Comparison of ENCODE assay signal across 10 mouse cellular contexts in genomic region chr11:115807971-115808370, GRCm38 (mm10). TPM values are rescaled to one million over a fixed set of nuclear protein-coding genes. Genes with fewer than 3 reads are reported as not detected.
DNase-seq lines count a peak whose midpoint lies in the region; ATAC-seq and TF ChIP-seq lines count a peak whose summit lies in the region.
"Had no signal": no experiment of that assay in that cellular context is flagged by ENCODE, and none has a peak within 500 bp of the region (broad histone marks: within the 10 kb centered on the region; RNA-seq: fewer than 3 reads in every experiment).

No protein-coding gene starts in this region.

- H3K27me3 ChIP-seq in liver, embryonic 12.5 days (replicated peaks): no peaks in the 10 kb centered on the region
- no peaks in the 10 kb centered on the region for H3K27me3 ChIP-seq in liver, postnatal 0 days (ENCODE audit: insufficient read depth, low read length)
- no peaks in the 10 kb centered on the region for H3K27me3 ChIP-seq in forebrain, embryonic 10.5 days (ENCODE audit: poor library complexity, severe bottlenecking)
- H3K27me3 ChIP-seq in hindbrain, embryonic 13.5 days: no peaks in the 10 kb centered on the region
- no peaks in the 10 kb centered on the region for H3K27me3 ChIP-seq in neural tube, embryonic 14.5 days (ENCODE audit: control insufficient read depth, insufficient read depth, low read length)

- no peak for TF ChIP-seq EP300 in liver, postnatal 0 days (IDR thresholded peaks at IDR 0.05; ENCODE audit: low read depth)

- DNase-seq in liver, postnatal 0 days: no peak
- DNase-seq in forebrain, embryonic 10.5 days (ENCODE audit: extremely low spot score, low spot score): no peak
- no peak for DNase-seq in left cerebral cortex, postnatal 4 days
- DNase-seq in cerebellum, postnatal 14 days: no peak

- peak overlapping the region; percentile 13; the same call in 1 of the 2 replicates for H3K4me2 ChIP-seq in liver, embryonic 12.5 days
- no peak overlapping the region for H3K4me2 ChIP-seq in liver, postnatal 0 days (ENCODE audit: low read depth, low read length)
- H3K4me2 ChIP-seq in hindbrain, embryonic 13.5 days: peak overlapping the region; percentile 92
- H3K4me2 ChIP-seq in neural tube, embryonic 14.5 days (ENCODE audit: low read depth, low read length): 0 out of 2 replicates have a peak overlapping the region, but pooled peaks have one; percentile 5

- H3K4me1 ChIP-seq in liver, embryonic 12.5 days: peaks cover 98% of the 10 kb centered on the region
- peaks cover 36% of the 10 kb centered on the region for H3K4me1 ChIP-seq in liver, postnatal 0 days (ENCODE audit: insufficient read depth)
- peaks cover 63% of the 10 kb centered on the region for H3K4me1 ChIP-seq in forebrain, embryonic 10.5 days
- H3K4me1 ChIP-seq in hindbrain, embryonic 13.5 days (replicated peaks): peaks cover 67% of the 10 kb centered on the region
- H3K4me1 ChIP-seq in neural tube, embryonic 14.5 days (ENCODE audit: control insufficient read depth, insufficient read depth, low read length): peaks cover 30% of the 10 kb centered on the region

- H3K9ac ChIP-seq in liver, embryonic 12.5 days: no peak overlapping the region
- H3K9ac ChIP-seq in liver, postnatal 0 days (replicated peaks): no peak overlapping the region
- H3K9ac ChIP-seq in hindbrain, embryonic 13.5 days: peak overlapping the region; percentile 60; the same call in 1 of the 2 replicates
- no peak overlapping the region for H3K9ac ChIP-seq in neural tube, embryonic 14.5 days (replicated peaks; ENCODE audit: low read depth, low read length)

- ATAC-seq in liver, embryonic 12.5 days: no peak
- ATAC-seq in liver, postnatal 0 days: no peak
- 0 out of 2 replicates have a peak, but pooled peaks have one; percentile 9 for ATAC-seq in hindbrain, embryonic 13.5 days (ENCODE audit: low FRiP score)
- ATAC-seq in neural tube, embryonic 14.5 days (ENCODE audit: low read depth): no peak
- no peak for ATAC-seq in megakaryocyte, adult 5-6 weeks (ENCODE audit: poor library complexity, severe bottlenecking)

- intact Hi-C loops in left cerebral cortex, postnatal 4 days (cut with DNase I): no loop called here

- H3K27ac ChIP-seq in liver, embryonic 12.5 days: 0 out of 2 replicates have a peak overlapping the region, but pooled peaks have one; percentile 57
- no peak overlapping the region for H3K27ac ChIP-seq in liver, postnatal 0 days (ENCODE audit: low read depth)
- H3K27ac ChIP-seq in forebrain, embryonic 10.5 days: peak overlapping the region; percentile 78
- peak overlapping the region; percentile 83 for H3K27ac ChIP-seq in hindbrain, embryonic 13.5 days
- H3K27ac ChIP-seq in neural tube, embryonic 14.5 days (ENCODE audit: low read depth, low read length): peak overlapping the region; percentile 71

- H3K36me3 ChIP-seq in liver, embryonic 12.5 days: peaks cover 66% of the 10 kb centered on the region
- peaks cover 14% of the 10 kb centered on the region; the same call in 1 of the 2 replicates for H3K36me3 ChIP-seq in liver, postnatal 0 days (replicated peaks; ENCODE audit: insufficient read depth, low read length)
- peaks cover 88% of the 10 kb centered on the region for H3K36me3 ChIP-seq in forebrain, embryonic 10.5 days (replicated peaks)
- peaks cover 41% of the 10 kb centered on the region for H3K36me3 ChIP-seq in hindbrain, embryonic 13.5 days
- peaks cover 12% of the 10 kb centered on the region for H3K36me3 ChIP-seq in neural tube, embryonic 14.5 days (ENCODE audit: control insufficient read depth, insufficient read depth, low read length)
- H3K36me3 ChIP-seq: G1E had no signal

- no peaks in the 10 kb centered on the region for H3K9me3 ChIP-seq in liver, embryonic 12.5 days (replicated peaks)
- H3K9me3 ChIP-seq in liver, postnatal 0 days (ENCODE audit: low read length): no peaks in the 10 kb centered on the region
- no peaks in the 10 kb centered on the region for H3K9me3 ChIP-seq in forebrain, embryonic 10.5 days
- H3K9me3 ChIP-seq in hindbrain, embryonic 13.5 days: no peaks in the 10 kb centered on the region
- H3K9me3 ChIP-seq in neural tube, embryonic 14.5 days (ENCODE audit: control insufficient read depth, low read length): no peaks in the 10 kb centered on the region
- H3K9me3 ChIP-seq: G1E had no signal

- H3K4me3 ChIP-seq in liver, embryonic 12.5 days: no peak overlapping the region
- H3K4me3 ChIP-seq in liver, postnatal 0 days (ENCODE audit: low read depth, low read length): no peak overlapping the region
- H3K4me3 ChIP-seq in forebrain, embryonic 10.5 days: peak overlapping the region; percentile 18; the same call in 1 of the 2 replicates
- H3K4me3 ChIP-seq in hindbrain, embryonic 13.5 days: no peak overlapping the region
- H3K4me3 ChIP-seq in neural tube, embryonic 14.5 days (ENCODE audit: low read depth, low read length): no peak overlapping the region; the same call in 1 of the 2 replicates
- H3K4me3 ChIP-seq: myocyte had no signal

- WGBS in liver, embryonic 12.5 days (ENCODE audit: insufficient replicate concordance): 89% methylated on average over 11 of the region's 11 CpGs
- 79% methylated on average over 11 of the region's 11 CpGs for WGBS in liver, postnatal 0 days (ENCODE audit: insufficient replicate concordance)
- 63% methylated on average over 11 of the region's 11 CpGs for whole genome bisulfite sequencing in forebrain, embryonic 10.5 days
- WGBS in hindbrain, embryonic 13.5 days: 49% methylated on average over 11 of the region's 11 CpGs
- 49% methylated on average over 11 of the region's 11 CpGs for WGBS in neural tube, embryonic 14.5 days

- no peak for TF ChIP-seq CTCF in liver, postnatal 0 days (IDR thresholded peaks at IDR 0.05; ENCODE audit: low read depth)

RNA-seq across cellular contexts. Expression of gene Caskin2, which starts 5.5 kb away (rescaled TPM):
- 8.3 and 9.2 TPM in 2 replicates for polyA plus RNA-seq in liver, embryonic 12.5 days (2016; fragmentation: Nextera tagmentation; extraction: Ambion mirVana)
- polyA plus RNA-seq in liver, postnatal 0 days (2015; fragmentation: Nextera tagmentation; extraction: Ambion mirVana): 3.2 and 3.3 TPM in 2 replicates
- 18.3 and 19.2 TPM in 2 replicates for polyA plus RNA-seq in forebrain, embryonic 10.5 days (2016; fragmentation: Nextera tagmentation; extraction: Ambion mirVana)
- polyA plus RNA-seq in hindbrain, embryonic 13.5 days (2015; fragmentation: Nextera tagmentation; extraction: Ambion mirVana): 11.6 and 11.8 TPM in 2 replicates
- 9.5 and 13.1 TPM in 2 replicates for polyA plus RNA-seq in neural tube, embryonic 14.5 days (2014; fragmentation: Nextera tagmentation; extraction: Ambion mirVana)
- 10 to 100 TPM; 13.4 to 14.5 TPM for total RNA-seq in left cerebral cortex, postnatal 4 days (2021)
- total RNA-seq in megakaryocyte, adult 5-6 weeks (2015): 1.6 and 2.5 TPM in 2 replicates
- total RNA-seq in megakaryocyte, adult 5-6 weeks (2017): 1.7 and 3.0 TPM in 2 replicates

RNA-seq across cellular contexts. Expression of gene Tsen54, which starts 6.6 kb away (rescaled TPM):
- polyA plus RNA-seq in liver, embryonic 12.5 days (2016; fragmentation: Nextera tagmentation; extraction: Ambion mirVana): 23.5 and 25.6 TPM in 2 replicates
- 7.7 and 8.8 TPM in 2 replicates for polyA plus RNA-seq in liver, postnatal 0 days (2015; fragmentation: Nextera tagmentation; extraction: Ambion mirVana)
- polyA plus RNA-seq in forebrain, embryonic 10.5 days (2016; fragmentation: Nextera tagmentation; extraction: Ambion mirVana): 34.7 and 41.0 TPM in 2 replicates
- polyA plus RNA-seq in hindbrain, embryonic 13.5 days (2015; fragmentation: Nextera tagmentation; extraction: Ambion mirVana): 24.5 and 25.4 TPM in 2 replicates
- polyA plus RNA-seq in neural tube, embryonic 14.5 days (2014; fragmentation: Nextera tagmentation; extraction: Ambion mirVana): 16.8 and 17.0 TPM in 2 replicates
- total RNA-seq in left cerebral cortex, postnatal 4 days (2021): 10 to 100 TPM; 15.1 to 19.1 TPM
- 2.6 and 5.4 TPM in 2 replicates for total RNA-seq in megakaryocyte, adult 5-6 weeks (2015)
- total RNA-seq in megakaryocyte, adult 5-6 weeks (2017): 7.0 and 16.3 TPM in 2 replicates

RNA-seq across cellular contexts. Expression of gene Llgl2, which starts 15.9 kb away (rescaled TPM):
- polyA plus RNA-seq in liver, embryonic 12.5 days (2016; fragmentation: Nextera tagmentation; extraction: Ambion mirVana): 13.4 and 14.3 TPM in 2 replicates
- polyA plus RNA-seq in liver, postnatal 0 days (2015; fragmentation: Nextera tagmentation; extraction: Ambion mirVana): 15.1 and 20.9 TPM in 2 replicates
- 7.5 and 7.6 TPM in 2 replicates for polyA plus RNA-seq in forebrain, embryonic 10.5 days (2016; fragmentation: Nextera tagmentation; extraction: Ambion mirVana)
- 1.00 and 2.2 TPM in 2 replicates for polyA plus RNA-seq in hindbrain, embryonic 13.5 days (2015; fragmentation: Nextera tagmentation; extraction: Ambion mirVana)
- 0.50 and 0.80 TPM in 2 replicates for polyA plus RNA-seq in neural tube, embryonic 14.5 days (2014; fragmentation: Nextera tagmentation; extraction: Ambion mirVana)
- 1 to 10 TPM; 1.1 to 2.4 TPM for total RNA-seq in left cerebral cortex, postnatal 4 days (2021)
- 3.4 and 5.0 TPM in 2 replicates for total RNA-seq in megakaryocyte, adult 5-6 weeks (2015)
- 5.2 and 6.0 TPM in 2 replicates for total RNA-seq in megakaryocyte, adult 5-6 weeks (2017)

RNA-seq across cellular contexts. Expression of gene Tmem94, which starts 42.7 kb away (rescaled TPM):
- polyA plus RNA-seq in liver, embryonic 12.5 days (2016; fragmentation: Nextera tagmentation; extraction: Ambion mirVana): 16.9 and 17.0 TPM in 2 replicates
- 4.1 and 4.2 TPM in 2 replicates for polyA plus RNA-seq in liver, postnatal 0 days (2015; fragmentation: Nextera tagmentation; extraction: Ambion mirVana)
- 36.8 and 38.1 TPM in 2 replicates for polyA plus RNA-seq in forebrain, embryonic 10.5 days (2016; fragmentation: Nextera tagmentation; extraction: Ambion mirVana)
- polyA plus RNA-seq in hindbrain, embryonic 13.5 days (2015; fragmentation: Nextera tagmentation; extraction: Ambion mirVana): 30.9 TPM in 2 replicates
- 17.0 and 21.7 TPM in 2 replicates for polyA plus RNA-seq in neural tube, embryonic 14.5 days (2014; fragmentation: Nextera tagmentation; extraction: Ambion mirVana)
- total RNA-seq in left cerebral cortex, postnatal 4 days (2021): 10 to 100 TPM; 37.3 to 44.1 TPM
- 16.1 and 17.1 TPM in 2 replicates for total RNA-seq in megakaryocyte, adult 5-6 weeks (2015)
- 15.9 and 18.8 TPM in 2 replicates for total RNA-seq in megakaryocyte, adult 5-6 weeks (2017)

RNA-seq across cellular contexts. Expression of gene Myo15b, which starts 50.2 kb away (rescaled TPM):
- polyA plus RNA-seq in liver, embryonic 12.5 days (2016; fragmentation: Nextera tagmentation; extraction: Ambion mirVana): 0.38 and 0.83 TPM in 2 replicates
- 2.4 and 2.7 TPM in 2 replicates for polyA plus RNA-seq in liver, postnatal 0 days (2015; fragmentation: Nextera tagmentation; extraction: Ambion mirVana)
- 0.06 and 0.11 TPM in 2 replicates for polyA plus RNA-seq in forebrain, embryonic 10.5 days (2016; fragmentation: Nextera tagmentation; extraction: Ambion mirVana)
- polyA plus RNA-seq in hindbrain, embryonic 13.5 days (2015; fragmentation: Nextera tagmentation; extraction: Ambion mirVana): not detected in 2 replicates
- polyA plus RNA-seq in neural tube, embryonic 14.5 days (2014; fragmentation: Nextera tagmentation; extraction: Ambion mirVana): 0.28 and 0.35 TPM in 2 replicates
- total RNA-seq in left cerebral cortex, postnatal 4 days (2021): under 1 TPM in 1 of 2 experiments, not detected in 1; 0.28 TPM
- total RNA-seq in megakaryocyte, adult 5-6 weeks (2015): 0.51 TPM in 1 of 2 replicates, not detected in the other
- total RNA-seq in megakaryocyte, adult 5-6 weeks (2017): 0.04 and 0.33 TPM in 2 replicates
